In genomic region chr12:74013739-74014138, GRCm38 (mm10) we compare ENCODE assay signal across 8 mouse cellular contexts. TPM values are rescaled to one million over a fixed set of nuclear protein-coding genes. Genes with fewer than 3 reads are reported as not detected.
DNase-seq lines count a peak whose midpoint lies in the region; ATAC-seq and TF ChIP-seq lines count a peak whose summit lies in the region.

No protein-coding gene starts in this region.

- H3K27ac ChIP-seq in forebrain, embryonic 14.5 days (ENCODE audit: low read depth, low read length) = no peak overlapping the region
- H3K27ac ChIP-seq in liver, embryonic 14.5 days = no peak overlapping the region
- no peak overlapping the region for H3K27ac ChIP-seq in neural tube, embryonic 15.5 days (replicated peaks)

- no peak overlapping the region for H3K9ac ChIP-seq in forebrain, embryonic 14.5 days (ENCODE audit: low read length)
- H3K9ac ChIP-seq in liver, embryonic 14.5 days (replicated peaks) = no peak overlapping the region
- no peak overlapping the region for H3K9ac ChIP-seq in neural tube, embryonic 15.5 days (replicated peaks)

- H3K4me3 ChIP-seq in G1E (ENCODE audit: low read depth, low read length) = no peak overlapping the region
- no peak overlapping the region for H3K4me3 ChIP-seq in forebrain, embryonic 14.5 days (ENCODE audit: low read depth, low read length)
- H3K4me3 ChIP-seq in liver, embryonic 14.5 days (ENCODE audit: insufficient read depth in 1 of 2, low read depth in 2 of 2, low read length in 2 of 2) = no peak overlapping the region; a peak in 1 of 4 replicates
- no peak overlapping the region for H3K4me3 ChIP-seq in neural tube, embryonic 15.5 days (replicated peaks)

- under 1% methylated on average over 6 of the region's 6 CpGs for WGBS in forebrain, embryonic 14.5 days
- WGBS in liver, embryonic 14.5 days (ENCODE audit: insufficient replicate concordance) = 4% methylated on average over 6 of the region's 6 CpGs
- WGBS in neural tube, embryonic 15.5 days = 2% methylated on average over 6 of the region's 6 CpGs

- TF ChIP-seq CTCF in G1E (IDR thresholded peaks at IDR 0.05; ENCODE audit: low read depth, low read length) = peak; percentile 100
- peak; percentile 93 for TF ChIP-seq CTCF in liver, embryonic 14.5 days (IDR thresholded peaks at IDR 0.05; ENCODE audit: low read depth)

- H3K4me1 ChIP-seq in G1E (ENCODE audit: insufficient read depth, low read depth, low read length) = no peaks in the 10 kb centered on the region; the same call in 1 of the 2 replicates
- H3K4me1 ChIP-seq in forebrain, embryonic 14.5 days (ENCODE audit: control insufficient read depth, insufficient read depth, low read length) = no peaks in the 10 kb centered on the region
- no peaks in the 10 kb centered on the region for H3K4me1 ChIP-seq in liver, embryonic 14.5 days (replicated peaks; ENCODE audit: control insufficient read depth in 2 of 2, insufficient read depth in 2 of 2, low read length in 1 of 2)
- H3K4me1 ChIP-seq in neural tube, embryonic 15.5 days = peaks cover 5% of the 10 kb centered on the region

- no peak for TF ChIP-seq EP300 in liver, embryonic 14.5 days (IDR thresholded peaks at IDR 0.05; ENCODE audit: low read depth)

- H3K4me2 ChIP-seq in forebrain, embryonic 14.5 days (ENCODE audit: low read length) = no peak overlapping the region
- H3K4me2 ChIP-seq in liver, embryonic 14.5 days (ENCODE audit: low read depth) = peak overlapping the region; percentile 22; the same call in 1 of the 2 replicates
- peak overlapping the region; percentile 16; the same call in 1 of the 2 replicates for H3K4me2 ChIP-seq in neural tube, embryonic 15.5 days

- DNase-seq in G1E (ENCODE audit: low spot score) = peak; percentile 61
- peak; percentile 51 for DNase-seq in cerebellum, adult 11-12 months
- DNase-seq in forebrain, embryonic 14.5 days (ENCODE audit: low spot score) = peak; percentile 83
- peak; percentile 88 to 93 for DNase-seq in heart, postnatal 10 days
- peak; percentile 73 to 87 for DNase-seq in kidney, postnatal 25 days
- no peak for DNase-seq in liver, embryonic 14.5 days (ENCODE audit: low read depth in 3 of 3, low spot score in 3 of 3)
- DNase-seq in thymus, postnatal 0 days (ENCODE audit: low spot score) = peak; percentile 56

- intact Hi-C loops in heart, postnatal 10 days (cut with DNase I) = loop anchor here (1.0 to 2.0 kb wide), 2 partner anchors 308 to 449 kb away; no protein-coding TSS in a partner anchor

- no peaks in the 10 kb centered on the region for H3K36me3 ChIP-seq in G1E (replicated peaks)
- H3K36me3 ChIP-seq in forebrain, embryonic 14.5 days (ENCODE audit: control insufficient read depth, insufficient read depth, low read length) = no peaks in the 10 kb centered on the region
- H3K36me3 ChIP-seq in liver, embryonic 14.5 days (replicated peaks; ENCODE audit: control insufficient read depth, insufficient read depth, low read depth) = no peaks in the 10 kb centered on the region
- H3K36me3 ChIP-seq in neural tube, embryonic 15.5 days = no peaks in the 10 kb centered on the region

- no peaks in the 10 kb centered on the region for H3K9me3 ChIP-seq in G1E (replicated peaks)
- no peaks in the 10 kb centered on the region for H3K9me3 ChIP-seq in forebrain, embryonic 14.5 days (replicated peaks; ENCODE audit: control insufficient read depth, low read length)
- no peaks in the 10 kb centered on the region for H3K9me3 ChIP-seq in liver, embryonic 14.5 days (ENCODE audit: control insufficient read depth, low read length)
- no peaks in the 10 kb centered on the region for H3K9me3 ChIP-seq in neural tube, embryonic 15.5 days (replicated peaks)

- H3K27me3 ChIP-seq in G1E (ENCODE audit: insufficient read depth, low read length) = peaks cover 8% of the 10 kb centered on the region
- no peaks in the 10 kb centered on the region for H3K27me3 ChIP-seq in forebrain, embryonic 14.5 days (replicated peaks; ENCODE audit: control insufficient read depth, insufficient read depth, low read length)
- H3K27me3 ChIP-seq in liver, embryonic 14.5 days (ENCODE audit: control insufficient read depth, insufficient read depth, low read length) = no peaks in the 10 kb centered on the region
- no peaks in the 10 kb centered on the region for H3K27me3 ChIP-seq in neural tube, embryonic 15.5 days (replicated peaks)

- peak; percentile 55; the same call in 1 of the 2 replicates for ATAC-seq in G1E (ENCODE audit: extremely low read depth, insufficient number of reproducible peaks, low FRiP score, poor library complexity, severe bottlenecking)
- ATAC-seq in forebrain, embryonic 14.5 days = peak; percentile 80
- no peak for ATAC-seq in liver, embryonic 14.5 days (ENCODE audit: insufficient read depth)
- ATAC-seq in neural tube, embryonic 15.5 days (ENCODE audit: low FRiP score) = peak; percentile 68; the same call in 1 of the 2 replicates

RNA-seq across cellular contexts. Expression of gene Syt16, which starts 16.3 kb away (rescaled TPM):
- total RNA-seq in G1E (2014; fragmentation: Nextera tagmentation) = not detected in 2 replicates
- 0.06 and 0.11 TPM in 2 replicates for total RNA-seq in G1E (2017)
- not detected in 2 replicates for polyA plus RNA-seq in G1E (2012)
- polyA plus RNA-seq in forebrain, embryonic 14.5 days (2014; fragmentation: Nextera tagmentation; extraction: Ambion mirVana) = 53.7 and 68.4 TPM in 2 replicates
- not detected for total RNA-seq in heart, postnatal 10 days (2021)
- 0.01 TPM in 1 of 2 replicates, not detected in the other for polyA plus RNA-seq in liver, embryonic 14.5 days (2012; rRNA removed)
- polyA plus RNA-seq in liver, embryonic 14.5 days (2014; fragmentation: Nextera tagmentation; extraction: Ambion mirVana) = 0.04 TPM in 1 of 2 replicates, not detected in the other
- 66.3 and 78.5 TPM in 2 replicates for polyA plus RNA-seq in neural tube, embryonic 15.5 days (2015; fragmentation: Nextera tagmentation; extraction: Ambion mirVana)
- polyA plus RNA-seq in thymus, postnatal 0 days (2015; fragmentation: Nextera tagmentation; extraction: Ambion mirVana) = 0.04 and 0.09 TPM in 2 replicates

RNA-seq across cellular contexts. Expression of gene Snapc1, which starts 49.5 kb away (rescaled TPM):
- total RNA-seq in G1E (2014; fragmentation: Nextera tagmentation) (14.3 and 14.9 TPM in 2 replicates), G1E (2017) (12.3 and 12.8 TPM in 2 replicates)
- polyA plus RNA-seq in G1E (2012) = 7.1 and 12.3 TPM in 2 replicates
- 26.0 and 38.4 TPM in 2 replicates for polyA plus RNA-seq in forebrain, embryonic 14.5 days (2014; fragmentation: Nextera tagmentation; extraction: Ambion mirVana)
- 10 to 100 TPM in 1 of 2 experiments, 1 to 10 TPM in 1; 6.6 to 12.1 TPM for total RNA-seq in heart, postnatal 10 days (2021)
- 1.8 and 3.3 TPM in 2 replicates for polyA plus RNA-seq in liver, embryonic 14.5 days (2012; rRNA removed)
- polyA plus RNA-seq in liver, embryonic 14.5 days (2014; fragmentation: Nextera tagmentation; extraction: Ambion mirVana) = 3.5 and 5.8 TPM in 2 replicates
- 33.5 and 35.1 TPM in 2 replicates for polyA plus RNA-seq in neural tube, embryonic 15.5 days (2015; fragmentation: Nextera tagmentation; extraction: Ambion mirVana)
- polyA plus RNA-seq in thymus, postnatal 0 days (2015; fragmentation: Nextera tagmentation; extraction: Ambion mirVana) = 15.0 and 15.6 TPM in 2 replicates

Comparison
In these comparisons a context has a peak if more than half of its experiments do, and no peak if none do; other contexts are left out.
1. DNase-seq: peak in G1E (single experiment), cerebellum, adult 11-12 months (single experiment), forebrain, embryonic 14.5 days (single experiment), heart, postnatal 10 days (2 of 2), kidney, postnatal 25 days (2 of 2) and thymus, postnatal 0 days (single experiment); none in liver, embryonic 14.5 days (0 of 3).
2. RNA of gene Syt16, which starts 16.3 kb away (polyA plus RNA-seq): 66.3 to 78.5 TPM in neural tube, embryonic 15.5 days and 53.7 to 68.4 TPM in forebrain, embryonic 14.5 days; 0.04 to 0.09 TPM in thymus, postnatal 0 days, 0.01 to 0.04 TPM in liver, embryonic 14.5 days and not detected in G1E; every median in the first group is over 10 times any median in the second.